Mouse (Mus musculus) midbrain, embryonic 14.5 days (tissue): ENCODE measurements around the gene Padi2. TPM values are rescaled to one million over a fixed set of nuclear protein-coding genes. Genes with fewer than 3 reads are reported as not detected.
A peak's percentile ranks its signal among the peaks of the same experiment; 100 is the strongest.

Experiments used
- ATAC-seq: fragments of 200-750 bp; cut with Nextera tagmentation; 2 replicates; pipeline ENCODE4 v1.8.0; 2017; ENCODE audit warnings: moderate number of reproducible peaks, moderate library complexity; ENCODE audit not compliant: low FRiP score, low TSS enrichment
- DNase-seq: peaks from one replicate; pipeline ENCODE4 v3.0.0-alpha.2; 2015
- H3K27ac ChIP-seq: fragments of 300-500 bp; sonication (generic); replicated peaks from 2 replicates; pipeline ENCODE4 v1.5.1; 2014; ENCODE audit warnings: mild to moderate bottlenecking, low read depth, low read length, moderate library complexity
- H3K27me3 ChIP-seq: fragments of 300-500 bp; sonication (generic); 2 replicates; pipeline ENCODE4 v1.6.1; 2014; ENCODE audit warnings: low read length, control low read depth, mixed read lengths; ENCODE audit not compliant: control insufficient read depth, insufficient read depth
- H3K36me3 ChIP-seq: fragments of 300-500 bp; sonication (generic); 2 replicates; pipeline ENCODE4 v1.6.1; 2014; ENCODE audit warnings: low read length, control low read depth; ENCODE audit not compliant: control insufficient read depth, insufficient read depth
- H3K4me1 ChIP-seq: fragments of 300-500 bp; sonication (generic); 2 replicates; pipeline ENCODE4 v1.6.1; 2014; ENCODE audit warnings: mild to moderate bottlenecking, antibody characterized with exemption, low read length, control low read depth; ENCODE audit not compliant: control insufficient read depth, insufficient read depth
- H3K4me2 ChIP-seq: fragments of 300-500 bp; sonication (generic); 2 replicates; pipeline ENCODE4 v1.6.1; 2014; ENCODE audit warnings: mild to moderate bottlenecking, low read length, moderate library complexity
- H3K4me3 ChIP-seq: fragments of 300-500 bp; sonication (generic); replicated peaks from 2 replicates; pipeline ENCODE4 v1.5.1; 2014; ENCODE audit warnings: low read depth, low read length
- H3K9ac ChIP-seq: fragments of 300-500 bp; sonication (generic); replicated peaks from 2 replicates; pipeline ENCODE4 v1.6.1; 2014; ENCODE audit warnings: mild to moderate bottlenecking, low read length, moderate library complexity
- H3K9me3 ChIP-seq: fragments of 300-500 bp; sonication (generic); 2 replicates; pipeline ENCODE4 v1.6.1; 2016; ENCODE audit warnings: low read length, control low read depth, mixed read lengths; ENCODE audit not compliant: control insufficient read depth
- WGBS: fragments of 180-500 bp; shearing (Covaris S2); extraction: QIAGEN DNeasy Blood & Tissue Kit; methylation state at CpG from one replicate; pipeline ENCODE4 v1.1.7; 2014; 5-methylcytosine and 5-hydroxymethylcytosine counted together
- polyA plus RNA-seq: library from polyadenylated mRNA; unstranded; fragments of >200 nt; fragmentation: Nextera tagmentation; extraction: Ambion mirVana; gene quantifications from 2 replicates; pipeline ENCODE4 v1.2.1, GENCODE M21; 2014

The Padi2 gene
- polyA plus RNA-seq, 1 experiment from 2014 or later = 1.7 TPM

GRCm38 (mm10) chr4:140878655-140879054 lies 27.5 kb upstream of the Padi2 start:
- Histone ChIP-seq H3K9me3 (peaks cover 4% of the 10 kb centered on the region; the same call in 1 of the 2 replicates), H3K4me1 (no peaks in the 10 kb centered on the region), H3K27me3 (no peaks in the 10 kb centered on the region), H3K36me3 (no peaks in the 10 kb centered on the region), H3K9ac (no peak overlapping the region), H3K4me2 (no peak overlapping the region), H3K4me3 (no peak overlapping the region), H3K27ac (no peak overlapping the region)
- DNase-seq (no peak), ATAC-seq (no peak)
- 93% methylated on average over 9 of the region's 9 CpGs for WGBS

DNA sequence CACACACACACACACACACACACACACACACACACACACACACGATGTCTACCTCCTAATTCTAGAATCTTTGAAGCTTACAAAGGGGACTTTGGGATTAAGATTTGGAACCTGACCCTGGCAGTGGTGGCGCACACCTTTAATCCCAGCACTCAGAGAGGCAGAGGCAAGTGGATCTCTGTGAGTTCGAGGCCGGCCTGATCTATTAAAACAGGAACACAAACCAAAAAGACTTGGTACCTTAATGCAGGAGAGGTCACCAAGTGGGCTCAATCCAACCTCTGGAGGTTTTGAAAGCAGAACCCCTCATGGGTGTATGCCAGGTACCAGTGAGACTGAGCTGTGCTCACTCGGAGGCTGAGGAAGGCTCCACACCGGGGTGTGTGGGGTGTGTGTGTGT lies 27.0 kb upstream of the Padi2 start:
- ATAC-seq (no peak), DNase-seq (no peak)
- WGBS = 96% methylated on average over 6 of the region's 6 CpGs

GRCm38 (mm10) chr4:140879739-140880138 lies 26.4 kb upstream of the Padi2 start:
- Histone ChIP-seq H3K4me2 (no peak overlapping the region), H3K4me3 (no peak overlapping the region), H3K27me3 (no peaks in the 10 kb centered on the region), H3K4me1 (no peaks in the 10 kb centered on the region), H3K27ac (no peak overlapping the region), H3K36me3 (no peaks in the 10 kb centered on the region), H3K9me3 (no peaks in the 10 kb centered on the region), H3K9ac (no peak overlapping the region)
- DNase-seq (peak; percentile 27), ATAC-seq (no peak)
- 52% methylated on average over 4 of the region's 4 CpGs for WGBS

More for the DNA sequence above, 27.0 kb upstream of the Padi2 start:
- peaks cover 1% of the 10 kb centered on the region; the same call in 1 of the 2 replicates for H3K9me3 ChIP-seq
- H3K27ac ChIP-seq = no peak overlapping the region
- no peak overlapping the region for H3K9ac ChIP-seq
- no peaks in the 10 kb centered on the region for H3K36me3 ChIP-seq
- no peak overlapping the region for H3K4me3 ChIP-seq
- H3K4me2 ChIP-seq = no peak overlapping the region
- no peaks in the 10 kb centered on the region for H3K27me3 ChIP-seq
- H3K4me1 ChIP-seq = no peaks in the 10 kb centered on the region

- no peak for ATAC-seq
- H3K4me3 ChIP-seq = no peak overlapping the region
- H3K4me2 ChIP-seq = no peak overlapping the region
- no peaks in the 10 kb centered on the region for H3K36me3 ChIP-seq
- WGBS = 88% methylated on average over 3 of the region's 3 CpGs
- H3K9ac ChIP-seq = no peak overlapping the region
- DNase-seq = no peak
- no peaks in the 10 kb centered on the region for H3K9me3 ChIP-seq
- no peaks in the 10 kb centered on the region for H3K4me1 ChIP-seq
- H3K27ac ChIP-seq = no peak overlapping the region
- H3K27me3 ChIP-seq = no peaks in the 10 kb centered on the region
Measured at GRCm38 (mm10) chr4:140880207-140880606, 25.9 kb upstream of the Padi2 start.

GRCm38 (mm10) chr4:140881026-140881670 lies 25.0 kb upstream of the Padi2 start:
- H3K4me1 ChIP-seq = no peaks in the 10 kb centered on the region
- 88% methylated on average over 8 of the region's 8 CpGs for WGBS
- no peaks in the 10 kb centered on the region for H3K9me3 ChIP-seq
- H3K4me2 ChIP-seq = no peak overlapping the region
- no peak overlapping the region for H3K4me3 ChIP-seq
- ATAC-seq (no peak), DNase-seq (no peak)
- H3K27ac ChIP-seq = no peak overlapping the region
- H3K27me3 ChIP-seq = no peaks in the 10 kb centered on the region
- H3K9ac ChIP-seq = no peak overlapping the region
- no peaks in the 10 kb centered on the region for H3K36me3 ChIP-seq

GRCm38 (mm10) chr4:140881771-140882170 lies 24.4 kb upstream of the Padi2 start:
- 92% methylated on average over 13 of the region's 13 CpGs for WGBS
- ATAC-seq (no peak), DNase-seq (no peak)
- no peaks in the 10 kb centered on the region for H3K9me3 ChIP-seq
- H3K36me3 ChIP-seq = no peaks in the 10 kb centered on the region
- no peak overlapping the region for H3K27ac ChIP-seq
- no peaks in the 10 kb centered on the region for H3K4me1 ChIP-seq
- H3K4me2 ChIP-seq = no peak overlapping the region
- H3K27me3 ChIP-seq = no peaks in the 10 kb centered on the region
- H3K9ac ChIP-seq = no peak overlapping the region
- no peak overlapping the region for H3K4me3 ChIP-seq

DNA sequence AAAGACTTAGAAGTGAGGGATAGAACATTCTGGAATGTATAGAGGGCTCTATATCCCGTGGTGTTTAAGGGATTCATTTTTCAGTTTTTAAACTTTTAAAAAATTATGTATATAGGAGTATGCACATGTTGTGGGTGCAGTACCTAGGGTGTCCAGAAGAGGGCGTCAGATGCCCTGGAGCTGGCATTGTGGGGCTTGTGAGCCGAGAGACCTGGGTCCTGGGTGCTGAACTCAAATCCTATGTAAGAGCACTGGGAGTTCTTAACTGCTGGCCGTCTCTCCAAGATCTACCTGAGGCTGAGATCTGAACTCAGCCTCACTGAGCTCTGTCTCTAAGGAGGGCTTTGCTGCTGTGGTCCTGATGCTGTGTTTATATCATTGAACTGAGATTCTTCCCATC lies 23.8 kb upstream of the Padi2 start:
- ATAC-seq = no peak
- H3K9me3 ChIP-seq = no peaks in the 10 kb centered on the region
- H3K36me3 ChIP-seq = no peaks in the 10 kb centered on the region
- DNase-seq = no peak
- H3K4me3 ChIP-seq = no peak overlapping the region
- no peak overlapping the region for H3K4me2 ChIP-seq
- H3K4me1 ChIP-seq = no peaks in the 10 kb centered on the region
- WGBS = 58% methylated on average over 4 of the region's 4 CpGs
- H3K9ac ChIP-seq = no peak overlapping the region
- no peaks in the 10 kb centered on the region for H3K27me3 ChIP-seq
- H3K27ac ChIP-seq = no peak overlapping the region

GRCm38 (mm10) chr4:140882981-140883380 lies 23.2 kb upstream of the Padi2 start:
- DNase-seq = no peak
- Histone ChIP-seq H3K27ac (no peak overlapping the region), H3K4me1 (no peaks in the 10 kb centered on the region), H3K4me3 (no peak overlapping the region), H3K27me3 (no peaks in the 10 kb centered on the region), H3K9ac (no peak overlapping the region), H3K9me3 (no peaks in the 10 kb centered on the region), H3K4me2 (no peak overlapping the region), H3K36me3 (no peaks in the 10 kb centered on the region)
- no peak for ATAC-seq
- 98% methylated on average over 3 of the region's 3 CpGs for WGBS

GRCm38 (mm10) chr4:140883852-140884251 lies 22.3 kb upstream of the Padi2 start:
- H3K36me3 ChIP-seq = no peaks in the 10 kb centered on the region
- no peaks in the 10 kb centered on the region for H3K9me3 ChIP-seq
- no peak overlapping the region for H3K4me3 ChIP-seq
- DNase-seq = peak; percentile 19
- 59% methylated on average over 4 of the region's 4 CpGs for WGBS
- no peaks in the 10 kb centered on the region for H3K4me1 ChIP-seq
- H3K9ac ChIP-seq = no peak overlapping the region
- H3K27ac ChIP-seq = no peak overlapping the region
- no peaks in the 10 kb centered on the region for H3K27me3 ChIP-seq
- ATAC-seq = no peak
- no peak overlapping the region for H3K4me2 ChIP-seq
